ENCODE assay signal across 8 mouse cellular contexts in genomic region chr4:149979819-149980308, GRCm38 (mm10). TPM values are rescaled to one million over a fixed set of nuclear protein-coding genes. Genes with fewer than 3 reads are reported as not detected.
A peak's percentile ranks its signal among the peaks of the same experiment; 100 is the strongest.
DNase-seq lines count a peak whose midpoint lies in the region; ATAC-seq and TF ChIP-seq lines count a peak whose summit lies in the region.

No protein-coding gene starts in this region.

- no peak overlapping the region for H3ac ChIP-seq in myocyte (ENCODE audit: control insufficient read depth, insufficient read length)

- WGBS in heart, embryonic 12.5 days = 4% methylated on average over 12 of the region's 12 CpGs
- WGBS in kidney, embryonic 16.5 days = 3% methylated on average over 12 of the region's 12 CpGs
- WGBS in liver, adult 2 months = 23% methylated on average over 12 of the region's 12 CpGs
- WGBS in stomach, embryonic 14.5 days = 5% methylated on average over 12 of the region's 12 CpGs

- H3K79me2 ChIP-seq in liver, adult 2 months (ENCODE audit: control insufficient read depth, insufficient read depth, low read length) = no peaks in the 10 kb centered on the region
- H3K79me2 ChIP-seq in myocyte (ENCODE audit: control insufficient read depth, insufficient read depth) = no peaks in the 10 kb centered on the region

- peaks cover 9% of the 10 kb centered on the region; the same call in 1 of the 2 replicates for H3K27me3 ChIP-seq in heart, embryonic 12.5 days (replicated peaks)
- no peaks in the 10 kb centered on the region for H3K27me3 ChIP-seq in kidney, embryonic 16.5 days (ENCODE audit: insufficient read depth, low read length)
- no peaks in the 10 kb centered on the region for H3K27me3 ChIP-seq in liver, adult 2 months (ENCODE audit: control insufficient read depth, insufficient read depth, low read length)
- no peaks in the 10 kb centered on the region for H3K27me3 ChIP-seq in myocyte (ENCODE audit: control insufficient read depth, insufficient read depth, insufficient read length)
- no peaks in the 10 kb centered on the region for H3K27me3 ChIP-seq in stomach, embryonic 14.5 days (ENCODE audit: control insufficient read depth, insufficient read depth, low read length)

- no peaks in the 10 kb centered on the region for H3K9me3 ChIP-seq in heart, embryonic 12.5 days (replicated peaks)
- H3K9me3 ChIP-seq in kidney, embryonic 16.5 days (ENCODE audit: low read length) = no peaks in the 10 kb centered on the region
- H3K9me3 ChIP-seq in stomach, embryonic 14.5 days (ENCODE audit: control insufficient read depth, low read depth, low read length) = no peaks in the 10 kb centered on the region

- ATAC-seq in heart, embryonic 12.5 days (ENCODE audit: insufficient number of reproducible peaks, low FRiP score) = peak; percentile 56; the same call in 1 of the 2 replicates
- peak; percentile 58; the same call in 1 of the 2 replicates for ATAC-seq in kidney, embryonic 16.5 days (ENCODE audit: low FRiP score, low TSS enrichment)
- ATAC-seq in stomach, embryonic 14.5 days (ENCODE audit: insufficient number of reproducible peaks, insufficient read depth, low FRiP score, low read depth) = 0 out of 2 replicates have a peak, but pooled peaks have one; percentile 43

- H3K36me3 ChIP-seq in heart, embryonic 12.5 days = peaks cover 25% of the 10 kb centered on the region
- peaks cover 21% of the 10 kb centered on the region for H3K36me3 ChIP-seq in kidney, embryonic 16.5 days (ENCODE audit: insufficient read depth, low read length)
- peaks cover 26% of the 10 kb centered on the region for H3K36me3 ChIP-seq in liver, adult 2 months (ENCODE audit: control insufficient read depth, insufficient read depth, low read length)
- H3K36me3 ChIP-seq in myocyte (ENCODE audit: control insufficient read depth, insufficient read depth) = no peaks in the 10 kb centered on the region
- H3K36me3 ChIP-seq in stomach, embryonic 14.5 days (ENCODE audit: control insufficient read depth, insufficient read depth, low read length) = 0 out of 2 replicates have a peak, but pooled peaks cover 3% of the 10 kb centered on the region

- TF ChIP-seq CTCF in embryonic fibroblast, embryonic 13.5 days (IDR thresholded peaks at IDR 0.05; ENCODE audit: borderline replicate concordance, insufficient read depth, low read length) = peak; percentile 83; the same call in 1 of the 2 replicates
- peak; percentile 94 for TF ChIP-seq CTCF in liver, adult 2 months (IDR thresholded peaks at IDR 0.05; ENCODE audit: low read depth, low read length)

- H3K4me2 ChIP-seq in heart, embryonic 12.5 days = peak overlapping the region; percentile 66
- H3K4me2 ChIP-seq in kidney, embryonic 16.5 days (replicated peaks; ENCODE audit: low read depth, low read length) = peak overlapping the region; percentile 39
- peak overlapping the region; percentile 68 for H3K4me2 ChIP-seq in myocyte (ENCODE audit: low read depth)
- H3K4me2 ChIP-seq in stomach, embryonic 14.5 days (replicated peaks; ENCODE audit: low read depth, low read length) = peak overlapping the region; percentile 29

- peak overlapping the region; percentile 41; the same call in 1 of the 2 replicates for H3K9ac ChIP-seq in heart, embryonic 12.5 days
- 0 out of 2 replicates have a peak overlapping the region, but pooled peaks have one; percentile 25 for H3K9ac ChIP-seq in kidney, embryonic 16.5 days (replicated peaks; ENCODE audit: low read length)
- H3K9ac ChIP-seq in liver, adult 2 months (ENCODE audit: low read depth, low read length) = no peak overlapping the region
- H3K9ac ChIP-seq in stomach, embryonic 14.5 days (replicated peaks; ENCODE audit: low read depth, low read length) = no peak overlapping the region

- H3K4me1 ChIP-seq in embryonic fibroblast, embryonic 13.5 days (ENCODE audit: control insufficient read depth, insufficient read depth, low read length) = peaks cover 35% of the 10 kb centered on the region
- H3K4me1 ChIP-seq in heart, embryonic 12.5 days (replicated peaks) = peaks cover 35% of the 10 kb centered on the region
- H3K4me1 ChIP-seq in kidney, embryonic 16.5 days (ENCODE audit: insufficient read depth, low read length) = peaks cover 18% of the 10 kb centered on the region
- peaks cover 36% of the 10 kb centered on the region for H3K4me1 ChIP-seq in liver, adult 2 months (ENCODE audit: control insufficient read depth, insufficient read depth, low read length)
- H3K4me1 ChIP-seq in stomach, embryonic 14.5 days (ENCODE audit: control insufficient read depth, insufficient read depth, low read length) = peaks cover 23% of the 10 kb centered on the region

- peak; percentile 74 for DNase-seq in CD4-positive helper T cell, adult 2 months (ENCODE audit: low read depth, low spot score)
- peak; percentile 93 for DNase-seq in brain, adult 2 months (ENCODE audit: low read depth, low spot score)
- peak; percentile 58 for DNase-seq in liver, adult 2 months (ENCODE audit: extremely low read depth, low read depth, low spot score)

- peak overlapping the region; percentile 88 for H3K27ac ChIP-seq in embryonic fibroblast, embryonic 13.5 days (ENCODE audit: insufficient read depth, low read length)
- H3K27ac ChIP-seq in heart, embryonic 12.5 days (ENCODE audit: poor library complexity, severe bottlenecking) = no peak overlapping the region
- no peak overlapping the region for H3K27ac ChIP-seq in kidney, embryonic 16.5 days (ENCODE audit: low read length)
- H3K27ac ChIP-seq in liver, adult 2 months (replicated peaks; ENCODE audit: insufficient read depth, low read depth, low read length) = no peak overlapping the region
- H3K27ac ChIP-seq in stomach, embryonic 14.5 days (ENCODE audit: low read length) = no peak overlapping the region

- no peak overlapping the region for H3K4me3 ChIP-seq in embryonic fibroblast, embryonic 13.5 days (ENCODE audit: insufficient read depth, low read length)
- peak overlapping the region; percentile 21 for H3K4me3 ChIP-seq in heart, embryonic 12.5 days
- no peak overlapping the region for H3K4me3 ChIP-seq in kidney, embryonic 16.5 days (ENCODE audit: low read length)
- H3K4me3 ChIP-seq in liver, adult 2 months (ENCODE audit: insufficient read depth, low read depth, low read length) = no peak overlapping the region
- H3K4me3 ChIP-seq in myocyte = no peak overlapping the region
- no peak overlapping the region for H3K4me3 ChIP-seq in stomach, embryonic 14.5 days (ENCODE audit: low read depth, low read length)

- peak; percentile 31; the same call in 1 of the 2 replicates for TF ChIP-seq POLR2A in embryonic fibroblast, embryonic 13.5 days (IDR thresholded peaks at IDR 0.05; ENCODE audit: low read depth, low read length)
- TF ChIP-seq POLR2A in liver, adult 2 months (IDR thresholded peaks at IDR 0.05; ENCODE audit: extremely low read depth, insufficient read depth, low read length) = no peak
- TF ChIP-seq POLR2A in myocyte (IDR thresholded peaks at IDR 0.05; ENCODE audit: insufficient read length, low read depth) = no peak

TF ChIP-seq in myocyte, 11 proteins besides CTCF, POLR2A, EP300 and RAD21:
- TF ChIP-seq E2F4 (IDR thresholded peaks at IDR 0.05; ENCODE audit: insufficient read depth) (no peak), TCF3 (IDR thresholded peaks at IDR 0.05; ENCODE audit: insufficient read length, low read depth) (no peak), CEBPB (IDR thresholded peaks at IDR 0.05; ENCODE audit: insufficient read depth, poor library complexity, severe bottlenecking) (peak; percentile 86), MYOD1 (IDR thresholded peaks at IDR 0.05; ENCODE audit: control insufficient read depth in 1 of 3, insufficient read length in 2 of 3, low read depth in 2 of 3) (no peak), USF1 (IDR thresholded peaks at IDR 0.05; ENCODE audit: low read depth) (peak; percentile 19)
TF ChIP-seq in myocyte: peak in this region for 2.

RNA-seq across cellular contexts. Expression of gene Spsb1, which starts 25.0 kb away (rescaled TPM):
- polyA plus RNA-seq in embryonic fibroblast, embryonic 13.5 days (2011; ENCODE audit: insufficient read length, low read depth, missing spikeins) = 36.4 and 40.9 TPM in 2 replicates
- polyA plus RNA-seq in heart, embryonic 12.5 days (2016; fragmentation: Nextera tagmentation; extraction: Ambion mirVana) = 5.4 and 5.7 TPM in 2 replicates
- 10.9 and 14.2 TPM in 2 replicates for polyA plus RNA-seq in kidney, embryonic 16.5 days (2015; fragmentation: Nextera tagmentation; extraction: Ambion mirVana)
- 0.54 and 0.92 TPM in 2 replicates for total RNA-seq in liver, adult 2 months (2014; rRNA removed)
- 0.91 and 1.3 TPM in 2 replicates for polyA plus RNA-seq in liver, adult 2 months (2012; rRNA removed)
- polyA plus RNA-seq in myocyte (2012; fragmentation: generic; extraction: Trizol) = 22.6 TPM
- 15.9 and 19.2 TPM in 2 replicates for polyA plus RNA-seq in stomach, embryonic 14.5 days (2014; fragmentation: Nextera tagmentation; extraction: Ambion mirVana)

RNA-seq across cellular contexts. Expression of gene H6pd, which starts 29.0 kb away (rescaled TPM):
- 59.2 and 64.8 TPM in 2 replicates for polyA plus RNA-seq in embryonic fibroblast, embryonic 13.5 days (2011; ENCODE audit: insufficient read length, low read depth, missing spikeins)
- 11.4 and 12.7 TPM in 2 replicates for polyA plus RNA-seq in heart, embryonic 12.5 days (2016; fragmentation: Nextera tagmentation; extraction: Ambion mirVana)
- polyA plus RNA-seq in kidney, embryonic 16.5 days (2015; fragmentation: Nextera tagmentation; extraction: Ambion mirVana) = 22.8 and 24.7 TPM in 2 replicates
- 121 and 187 TPM in 2 replicates for total RNA-seq in liver, adult 2 months (2014; rRNA removed)
- polyA plus RNA-seq in liver, adult 2 months (2012; rRNA removed) = 183 and 205 TPM in 2 replicates
- polyA plus RNA-seq in myocyte (2012; fragmentation: generic; extraction: Trizol) = 21.8 TPM
- 8.8 and 10.2 TPM in 2 replicates for polyA plus RNA-seq in stomach, embryonic 14.5 days (2014; fragmentation: Nextera tagmentation; extraction: Ambion mirVana)

Comparison
In these comparisons a context has a peak if more than half of its experiments do, and no peak if none do; other contexts are left out.
1. H3K9ac ChIP-seq: peak in heart, embryonic 12.5 days (single experiment) and kidney, embryonic 16.5 days (single experiment); none in liver, adult 2 months (single experiment) and stomach, embryonic 14.5 days (single experiment).
2. Peak in every context shown above with its lines, with median percentiles within 50 percentile points of each other: DNase-seq, ATAC-seq and H3K4me2 ChIP-seq.